Mouse (Mus musculus) cortical plate, adult 2 months (tissue): Measurements from ENCODE around the gene Emc9.

Experiments used
- CTCF ChIP-seq: fragments of 200-500 bp; IDR thresholded peaks from 2 replicates; pipeline ENCODE4 v1.5.1; 2011; ENCODE audit warnings: mild to moderate bottlenecking, control low read depth, low read length; ENCODE audit not compliant: insufficient read depth; ENCODE audit errors: extremely low read depth
- POLR2A ChIP-seq: fragments of 200-500 bp; IDR thresholded peaks from 2 replicates; pipeline ENCODE4 v1.6.1; 2011; ENCODE audit warnings: mild to moderate bottlenecking, low read length, control low read depth; ENCODE audit not compliant: insufficient read depth; ENCODE audit errors: extremely low read depth

- TF ChIP-seq CTCF (no peak), POLR2A (no peak)
These were observed 30.5 kb downstream of the Emc9 start for GRCm38 (mm10) chr14:55554635-55555034.
